Mouse (Mus musculus): ENCODE results near the gene Olfr741. TPM values are rescaled to one million over a fixed set of nuclear protein-coding genes. Genes with fewer than 3 reads are reported as not detected.

Olfr741 gene
- not detected in 2 replicates for polyA plus RNA-seq (2012; rRNA removed)

GRCm38 (mm10) chr14:50472438-50472837, at the start of gene Olfr741:
Gene Olfr741, plus strand, starts transcription at chr14:50472738.

GRCm38 (mm10) chr14:50445245-50445644, 27.3 kb upstream of the Olfr741 start, which contains the start of gene Olfr740:
Gene Olfr740, plus strand, starts transcription at chr14:50445545.

GRCm38 (mm10) chr14:50503300-50503699, 30.8 kb downstream of the Olfr741 start, which contains the start of gene Olfr742:
Gene Olfr742, plus strand, starts transcription at chr14:50503600.

GRCm38 (mm10) chr14:50521539-50521938, 49.0 kb downstream of the Olfr741 start, which contains the start of gene Olfr743:
Gene Olfr743, plus strand, starts transcription at chr14:50521839.

Other genes starting within 250 kb of the Olfr741 start
- not detected in 2 replicates for gene Olfr731, start 230.9 kb upstream of the Olfr741 start, polyA plus RNA-seq (2012; rRNA removed)
- gene Olfr732, start 188.5 kb upstream of the Olfr741 start, polyA plus RNA-seq (2012; rRNA removed): not detected in 2 replicates
- not detected in 2 replicates for gene Olfr733, start 171.2 kb upstream of the Olfr741 start, polyA plus RNA-seq (2012; rRNA removed)
- not detected in 2 replicates for gene Olfr734, start 146.0 kb upstream of the Olfr741 start, polyA plus RNA-seq (2012; rRNA removed)
- gene Olfr735, start 123.9 kb upstream of the Olfr741 start, polyA plus RNA-seq (2012; rRNA removed): not detected in 2 replicates
- gene Tlr11, start 114.8 kb upstream of the Olfr741 start, polyA plus RNA-seq (2012; rRNA removed): 0.14 and 0.21 TPM in 2 replicates
- not detected in 2 replicates for gene Olfr736, start 91.6 kb upstream of the Olfr741 start, polyA plus RNA-seq (2012; rRNA removed)
- gene Olfr738, start 65.2 kb upstream of the Olfr741 start, polyA plus RNA-seq (2012; rRNA removed): not detected in 2 replicates
- not detected in 2 replicates for gene Olfr739, start 54.1 kb upstream of the Olfr741 start, polyA plus RNA-seq (2012; rRNA removed)
- not detected in 2 replicates for gene Olfr740, start 27.2 kb upstream of the Olfr741 start, polyA plus RNA-seq (2012; rRNA removed)
- not detected in 2 replicates for gene Olfr742, start 30.9 kb downstream of the Olfr741 start, polyA plus RNA-seq (2012; rRNA removed)
- gene Olfr743, start 49.1 kb downstream of the Olfr741 start, polyA plus RNA-seq (2012; rRNA removed): not detected in 2 replicates
- gene Olfr744, start 142.1 kb downstream of the Olfr741 start, polyA plus RNA-seq (2012; rRNA removed): not detected in 2 replicates
- not detected in 2 replicates for gene Olfr745, start 166.7 kb downstream of the Olfr741 start, polyA plus RNA-seq (2012; rRNA removed)
- gene Olfr746, start 174.3 kb downstream of the Olfr741 start, polyA plus RNA-seq (2012; rRNA removed): not detected in 2 replicates
- not detected in 2 replicates for gene Olfr747, start 220.5 kb downstream of the Olfr741 start, polyA plus RNA-seq (2012; rRNA removed)
- not detected in 2 replicates for gene Olfr748, start 234.6 kb downstream of the Olfr741 start, polyA plus RNA-seq (2012; rRNA removed)

All from colon, adult 2 months (tissue).